Mouse (Mus musculus): ENCODE data around the gene Ccdc187. TPM values are rescaled to one million over a fixed set of nuclear protein-coding genes. Genes with fewer than 3 reads are reported as not detected.

Gene Ccdc187
- total RNA-seq, 1 experiment from 2014 or later: not detected

GRCm38 (mm10) chr2:26317991-26318672 is 23.8 kb upstream of the Ccdc187 start:
- ATAC-seq (replicated peaks; ENCODE audit: insufficient number of reproducible peaks, low FRiP score, low TSS enrichment, poor library complexity, severe bottlenecking): no peak

GRCm38 (mm10) chr2:26317371-26317770 is 23.0 kb upstream of the Ccdc187 start:
- no peak for ATAC-seq (replicated peaks; ENCODE audit: insufficient number of reproducible peaks, low FRiP score, low TSS enrichment, poor library complexity, severe bottlenecking)

GRCm38 (mm10) chr2:26316576-26317246 is 22.4 kb upstream of the Ccdc187 start:
- ATAC-seq (replicated peaks; ENCODE audit: insufficient number of reproducible peaks, low FRiP score, low TSS enrichment, poor library complexity, severe bottlenecking): no peak

- ATAC-seq (replicated peaks; ENCODE audit: insufficient number of reproducible peaks, low FRiP score, low TSS enrichment, poor library complexity, severe bottlenecking): no peak
Observed at GRCm38 (mm10) chr2:26315925-26316311, 21.6 kb upstream of the Ccdc187 start.

GRCm38 (mm10) chr2:26315072-26315924 is 20.9 kb upstream of the Ccdc187 start, which contains the start of gene Gpsm1:
Gpsm1 (plus strand) TSS chr2:26315515.
- peak; percentile 41 for ATAC-seq (replicated peaks; ENCODE audit: insufficient number of reproducible peaks, low FRiP score, low TSS enrichment, poor library complexity, severe bottlenecking)

GRCm38 (mm10) chr2:26314281-26315071 is 20.1 kb upstream of the Ccdc187 start:
- ATAC-seq (replicated peaks; ENCODE audit: insufficient number of reproducible peaks, low FRiP score, low TSS enrichment, poor library complexity, severe bottlenecking): no peak

GRCm38 (mm10) chr2:26313394-26313793 is 19.0 kb upstream of the Ccdc187 start:
- no peak for ATAC-seq (replicated peaks; ENCODE audit: insufficient number of reproducible peaks, low FRiP score, low TSS enrichment, poor library complexity, severe bottlenecking)

- no peak for ATAC-seq (replicated peaks; ENCODE audit: insufficient number of reproducible peaks, low FRiP score, low TSS enrichment, poor library complexity, severe bottlenecking)
Observed at GRCm38 (mm10) chr2:26312812-26313211, 18.5 kb upstream of the Ccdc187 start.

GRCm38 (mm10) chr2:26311936-26312335 is 17.6 kb upstream of the Ccdc187 start:
- no peak for ATAC-seq (replicated peaks; ENCODE audit: insufficient number of reproducible peaks, low FRiP score, low TSS enrichment, poor library complexity, severe bottlenecking)

- no peak for ATAC-seq (replicated peaks; ENCODE audit: insufficient number of reproducible peaks, low FRiP score, low TSS enrichment, poor library complexity, severe bottlenecking)
Observed at GRCm38 (mm10) chr2:26309739-26310138, 15.4 kb upstream of the Ccdc187 start.

GRCm38 (mm10) chr2:26306702-26307101 is 12.3 kb upstream of the Ccdc187 start:
- ATAC-seq (replicated peaks; ENCODE audit: insufficient number of reproducible peaks, low FRiP score, low TSS enrichment, poor library complexity, severe bottlenecking): no peak

GRCm38 (mm10) chr2:26305555-26305954 is 11.2 kb upstream of the Ccdc187 start:
- ATAC-seq (replicated peaks; ENCODE audit: insufficient number of reproducible peaks, low FRiP score, low TSS enrichment, poor library complexity, severe bottlenecking): no peak

- no peak for ATAC-seq (replicated peaks; ENCODE audit: insufficient number of reproducible peaks, low FRiP score, low TSS enrichment, poor library complexity, severe bottlenecking)
Observed at GRCm38 (mm10) chr2:26304711-26305110, 10.4 kb upstream of the Ccdc187 start.

- ATAC-seq (replicated peaks; ENCODE audit: insufficient number of reproducible peaks, low FRiP score, low TSS enrichment, poor library complexity, severe bottlenecking): no peak
Observed at GRCm38 (mm10) chr2:26302005-26302503, 7.7 kb upstream of the Ccdc187 start.

GRCm38 (mm10) chr2:26300808-26301174 is 6.4 kb upstream of the Ccdc187 start:
- peak; percentile 62 for ATAC-seq (replicated peaks; ENCODE audit: insufficient number of reproducible peaks, low FRiP score, low TSS enrichment, poor library complexity, severe bottlenecking)

- ATAC-seq (replicated peaks; ENCODE audit: insufficient number of reproducible peaks, low FRiP score, low TSS enrichment, poor library complexity, severe bottlenecking): no peak
Observed at GRCm38 (mm10) chr2:26300161-26300807, 5.9 kb upstream of the Ccdc187 start.

- no peak for ATAC-seq (replicated peaks; ENCODE audit: insufficient number of reproducible peaks, low FRiP score, low TSS enrichment, poor library complexity, severe bottlenecking)
Observed at GRCm38 (mm10) chr2:26299336-26299735, 5.0 kb upstream of the Ccdc187 start.

GRCm38 (mm10) chr2:26298856-26299230 is 4.5 kb upstream of the Ccdc187 start:
- no peak for ATAC-seq (replicated peaks; ENCODE audit: insufficient number of reproducible peaks, low FRiP score, low TSS enrichment, poor library complexity, severe bottlenecking)

Data from monocyte, adult 5-6 weeks (primary cell).